Comparison of ENCODE assay signal across 50 mouse cellular contexts in the genomic region with DNA sequence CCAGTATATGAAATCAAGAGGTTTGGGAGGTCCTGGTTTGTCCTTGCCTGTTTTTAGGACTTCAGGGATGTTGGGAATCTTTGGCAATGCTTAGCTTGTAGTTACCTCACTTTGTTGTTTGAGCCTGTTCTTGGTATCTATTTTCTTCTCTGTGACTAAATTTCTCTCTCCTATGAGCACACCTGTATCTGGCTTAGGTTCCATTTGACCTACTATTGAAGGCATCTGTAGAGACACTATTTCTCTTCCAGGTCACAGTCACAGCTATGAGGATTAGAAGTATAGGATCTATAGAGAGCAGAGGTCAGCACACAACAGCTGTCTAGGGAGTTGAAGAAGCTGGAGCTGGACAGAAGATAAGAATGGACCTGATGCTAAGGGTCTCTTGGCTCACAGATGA. TPM values are rescaled to one million over a fixed set of nuclear protein-coding genes. Genes with fewer than 3 reads are reported as not detected.
"Had no signal": no experiment of that assay in that cellular context is flagged by ENCODE, and none has a peak within 500 bp of the region (broad histone marks: within the 10 kb centered on the region; RNA-seq: fewer than 3 reads in every experiment).

Gene A1bg, minus strand, starts transcription at position 101 of the 400 bp plus-strand sequence.

- DNase-seq: heart, postnatal 10 days; heart, postnatal 14 days; heart, postnatal 36 days; heart, postnatal 4 days; kidney, adult 11 months; kidney, adult 18-20 months; kidney, adult 2 months; kidney, adult 8-10 months; kidney, adult 9 months; kidney, postnatal 10 days; kidney, postnatal 14 days; kidney, postnatal 25 days; kidney, postnatal 36 days; kidney, postnatal 4 days; layer of hippocampus, adult 9-11 months; layer of hippocampus, postnatal 36 days had no signal

- H3K36me3 ChIP-seq: heart, embryonic 10.5 days; heart, embryonic 12.5 days; heart, embryonic 13.5 days; heart, embryonic 15.5 days; hindbrain, embryonic 10.5 days; hindbrain, embryonic 12.5 days; hindbrain, embryonic 13.5 days; hindbrain, embryonic 15.5 days; intestine, embryonic 15.5 days; kidney, embryonic 15.5 days had no signal

- H3K27ac ChIP-seq: heart, embryonic 10.5 days; heart, embryonic 13.5 days; heart, embryonic 15.5 days; hindbrain, embryonic 10.5 days; hindbrain, embryonic 12.5 days; hindbrain, embryonic 13.5 days; hindbrain, embryonic 14.5 days; hindbrain, embryonic 15.5 days; hindbrain, postnatal 0 days; intestine, embryonic 15.5 days; kidney, embryonic 15.5 days; kidney, postnatal 0 days; layer of hippocampus, adult 2 months had no signal

- H3K4me2 ChIP-seq: heart, embryonic 11.5 days; heart, embryonic 12.5 days; heart, embryonic 13.5 days; heart, embryonic 15.5 days; hindbrain, embryonic 12.5 days; hindbrain, embryonic 13.5 days; hindbrain, embryonic 14.5 days; hindbrain, embryonic 15.5 days; intestine, embryonic 15.5 days; kidney, embryonic 15.5 days had no signal

- H3K4me3 ChIP-seq: heart, embryonic 10.5 days; heart, embryonic 12.5 days; heart, embryonic 13.5 days; heart, embryonic 15.5 days; hindbrain, embryonic 10.5 days; hindbrain, embryonic 12.5 days; hindbrain, embryonic 13.5 days; hindbrain, embryonic 15.5 days; intestine, embryonic 15.5 days; kidney, embryonic 15.5 days; layer of hippocampus, adult 2 months had no signal

- H3K27me3 ChIP-seq: heart, embryonic 12.5 days; heart, embryonic 13.5 days; heart, embryonic 15.5 days; hindbrain, embryonic 12.5 days; hindbrain, embryonic 13.5 days; hindbrain, embryonic 15.5 days; intestine, embryonic 15.5 days; kidney, embryonic 15.5 days had no signal

- H3K4me1 ChIP-seq: heart, embryonic 13.5 days; hindbrain, embryonic 10.5 days; hindbrain, embryonic 12.5 days; hindbrain, embryonic 13.5 days; hindbrain, embryonic 15.5 days; intestine, embryonic 15.5 days; kidney, embryonic 15.5 days had no signal

- H3K9ac ChIP-seq: heart, embryonic 12.5 days; heart, embryonic 13.5 days; heart, embryonic 15.5 days; hindbrain, embryonic 12.5 days; hindbrain, embryonic 13.5 days; hindbrain, embryonic 14.5 days; hindbrain, embryonic 15.5 days; intestine, embryonic 15.5 days; kidney, embryonic 15.5 days had no signal

- ATAC-seq: hindbrain, embryonic 16.5 days; hindbrain, postnatal 0 days; inflammation-experienced regulatory T-cells, adult 6 months; intestine, embryonic 15.5 days; intestine, embryonic 16.5 days; intestine, postnatal 0 days had no signal

- H3K9me3 ChIP-seq: heart, embryonic 10.5 days; heart, embryonic 12.5 days; heart, embryonic 13.5 days; heart, embryonic 15.5 days; hindbrain, embryonic 10.5 days; hindbrain, embryonic 12.5 days; hindbrain, embryonic 13.5 days; hindbrain, embryonic 15.5 days; intestine, embryonic 15.5 days; kidney, embryonic 15.5 days had no signal

RNA-seq across cellular contexts. Expression of gene A1bg, which starts in this region (rescaled TPM):
- total RNA-seq: heart, postnatal 10 days; heart, postnatal 14 days; heart, postnatal 25 days; heart, postnatal 36 days; heart, postnatal 4 days; hematopoietic stem cell, adult 5-6 weeks; hindbrain, postnatal 0 days; layer of hippocampus, adult 18-20 months; layer of hippocampus, adult 2 months; layer of hippocampus, adult 8-10 months; layer of hippocampus, postnatal 10 days; layer of hippocampus, postnatal 14 days; layer of hippocampus, postnatal 25 days; layer of hippocampus, postnatal 36 days; left cerebral cortex, adult 18-20 months had no signal
- polyA plus RNA-seq: heart, embryonic 10.5 days; heart, embryonic 11.5 days; heart, embryonic 12.5 days; heart, embryonic 13.5 days; heart, embryonic 14.5 days; heart, embryonic 15.5 days; heart, embryonic 16.5 days; heart, postnatal 0 days; hindbrain, embryonic 10.5 days; hindbrain, embryonic 12.5 days; hindbrain, embryonic 13.5 days; hindbrain, embryonic 14.5 days; hindbrain, embryonic 15.5 days; hindbrain, embryonic 16.5 days; hindbrain, postnatal 0 days; inflammation-experienced regulatory T-cells, adult 6 months; intestine, embryonic 14.5 days; intestine, embryonic 15.5 days; intestine, embryonic 16.5 days; intestine, postnatal 0 days; kidney, adult 2 months; kidney, embryonic 14.5 days; kidney, embryonic 15.5 days; kidney, embryonic 16.5 days; kidney, postnatal 0 days; large intestine, adult 2 months had no signal
